Mouse (Mus musculus): ENCODE measurements around the gene Med22. TPM values are rescaled to one million over a fixed set of nuclear protein-coding genes. Genes with fewer than 3 reads are reported as not detected.

Med22 gene
- polyA plus RNA-seq, 1 experiment from 2014 or later, result 34.3 TPM

- H3K27ac ChIP-seq (replicated peaks in 1 of 2; ENCODE audit: control insufficient read depth in 1 of 2, insufficient read depth in 1 of 2, low read depth in 2 of 2, low read length in 2 of 2), result no peak overlapping the region
- 38% methylated on average over 1 of the region's 1 CpGs for WGBS
- H3K4me1 ChIP-seq (ENCODE audit: control insufficient read depth in 2 of 2, insufficient read depth in 2 of 2, low read length in 2 of 2), result peaks cover 6 to 42% of the 10 kb centered on the region in 2 experiments
- H3K36me3 ChIP-seq (ENCODE audit: control insufficient read depth, insufficient read depth, low read length), result peaks cover 66% of the 10 kb centered on the region
- H3K9me3 ChIP-seq (ENCODE audit: control insufficient read depth, low read length), result no peaks in the 10 kb centered on the region
- H3K9ac ChIP-seq (ENCODE audit: low read length), result no peak overlapping the region
- no peaks in the 10 kb centered on the region for H3K27me3 ChIP-seq (ENCODE audit: control insufficient read depth, insufficient read depth, low read length)
- H3K4me2 ChIP-seq (ENCODE audit: low read length), result no peak overlapping the region
- no peak for ATAC-seq (ENCODE audit: insufficient number of reproducible peaks, insufficient read depth, low FRiP score, low read depth)
- H3K4me3 ChIP-seq (ENCODE audit: control insufficient read depth in 1 of 2, insufficient read depth in 1 of 2, low read depth in 1 of 2, low read length in 2 of 2), result no peak overlapping the region
Observed at GRCm38 (mm10) chr2:26930390-26930789, 19.9 kb upstream of the Med22 start.

- Histone ChIP-seq H3K4me1 (ENCODE audit: control insufficient read depth in 2 of 2, insufficient read depth in 2 of 2, low read length in 2 of 2) (peaks cover 6 to 38% of the 10 kb centered on the region in 2 experiments), H3K27ac (replicated peaks in 1 of 2; ENCODE audit: control insufficient read depth in 1 of 2, insufficient read depth in 1 of 2, low read depth in 2 of 2, low read length in 2 of 2) (no peak overlapping the region), H3K4me3 (ENCODE audit: control insufficient read depth in 1 of 2, insufficient read depth in 1 of 2, low read depth in 1 of 2, low read length in 2 of 2) (no peak overlapping the region), H3K27me3 (ENCODE audit: control insufficient read depth, insufficient read depth, low read length) (no peaks in the 10 kb centered on the region), H3K4me2 (ENCODE audit: low read length) (no peak overlapping the region), H3K9me3 (ENCODE audit: control insufficient read depth, low read length) (no peaks in the 10 kb centered on the region), H3K36me3 (ENCODE audit: control insufficient read depth, insufficient read depth, low read length) (peaks cover 90% of the 10 kb centered on the region), H3K9ac (ENCODE audit: low read length) (no peak overlapping the region)
- no peak for ATAC-seq (ENCODE audit: insufficient number of reproducible peaks, insufficient read depth, low FRiP score, low read depth)
- WGBS, result 83% methylated on average over 6 of the region's 6 CpGs
Observed at GRCm38 (mm10) chr2:26927745-26928476, 17.4 kb upstream of the Med22 start.

GRCm38 (mm10) chr2:26921784-26922183, 11.3 kb upstream of the Med22 start:
- Histone ChIP-seq H3K27me3 (ENCODE audit: control insufficient read depth, insufficient read depth, low read length) (no peaks in the 10 kb centered on the region), H3K4me2 (ENCODE audit: low read length) (no peak overlapping the region), H3K9ac (ENCODE audit: low read length) (no peak overlapping the region; the same call in 1 of the 2 replicates), H3K9me3 (ENCODE audit: control insufficient read depth, low read length) (no peaks in the 10 kb centered on the region), H3K4me3 (ENCODE audit: control insufficient read depth in 1 of 2, insufficient read depth in 1 of 2, low read depth in 1 of 2, low read length in 2 of 2) (no peak overlapping the region), H3K4me1 (ENCODE audit: control insufficient read depth in 2 of 2, insufficient read depth in 2 of 2, low read length in 2 of 2) (peaks cover 7 to 27% of the 10 kb centered on the region in 2 experiments), H3K27ac (replicated peaks in 1 of 2; ENCODE audit: control insufficient read depth in 1 of 2, insufficient read depth in 1 of 2, low read depth in 2 of 2, low read length in 2 of 2) (peak overlapping the region in 1 of 2 experiments; percentile 72; a peak in 3 of 4 replicates), H3K36me3 (ENCODE audit: control insufficient read depth, insufficient read depth, low read length) (peaks cover 92% of the 10 kb centered on the region)
- peak; percentile 5; the same call in 1 of the 2 replicates for ATAC-seq (ENCODE audit: insufficient number of reproducible peaks, insufficient read depth, low FRiP score, low read depth)
- WGBS, result 32% methylated on average over 9 of the region's 9 CpGs

GRCm38 (mm10) chr2:26920190-26920855, 9.8 kb upstream of the Med22 start:
- H3K4me3 ChIP-seq (ENCODE audit: control insufficient read depth in 1 of 2, insufficient read depth in 1 of 2, low read depth in 1 of 2, low read length in 2 of 2), result no peak overlapping the region
- 82% methylated on average over 6 of the region's 6 CpGs for WGBS
- no peaks in the 10 kb centered on the region for H3K27me3 ChIP-seq (ENCODE audit: control insufficient read depth, insufficient read depth, low read length)
- no peak overlapping the region for H3K9ac ChIP-seq (ENCODE audit: low read length)
- no peaks in the 10 kb centered on the region for H3K9me3 ChIP-seq (ENCODE audit: control insufficient read depth, low read length)
- ATAC-seq (ENCODE audit: insufficient number of reproducible peaks, insufficient read depth, low FRiP score, low read depth), result no peak
- no peak overlapping the region for H3K27ac ChIP-seq (replicated peaks in 1 of 2; ENCODE audit: control insufficient read depth in 1 of 2, insufficient read depth in 1 of 2, low read depth in 2 of 2, low read length in 2 of 2)
- peaks cover 77% of the 10 kb centered on the region for H3K36me3 ChIP-seq (ENCODE audit: control insufficient read depth, insufficient read depth, low read length)
- peaks cover 12 to 33% of the 10 kb centered on the region in 2 experiments for H3K4me1 ChIP-seq (ENCODE audit: control insufficient read depth in 2 of 2, insufficient read depth in 2 of 2, low read length in 2 of 2)
- H3K4me2 ChIP-seq (ENCODE audit: low read length), result no peak overlapping the region

GRCm38 (mm10) chr2:26919684-26920083, 9.2 kb upstream of the Med22 start:
- Histone ChIP-seq H3K4me3 (ENCODE audit: control insufficient read depth in 1 of 2, insufficient read depth in 1 of 2, low read depth in 1 of 2, low read length in 2 of 2) (no peak overlapping the region), H3K9me3 (ENCODE audit: control insufficient read depth, low read length) (no peaks in the 10 kb centered on the region), H3K27ac (replicated peaks in 1 of 2; ENCODE audit: control insufficient read depth in 1 of 2, insufficient read depth in 1 of 2, low read depth in 2 of 2, low read length in 2 of 2) (no peak overlapping the region), H3K27me3 (ENCODE audit: control insufficient read depth, insufficient read depth, low read length) (no peaks in the 10 kb centered on the region), H3K4me2 (ENCODE audit: low read length) (no peak overlapping the region), H3K4me1 (ENCODE audit: control insufficient read depth in 2 of 2, insufficient read depth in 2 of 2, low read length in 2 of 2) (peaks cover 13 to 37% of the 10 kb centered on the region in 2 experiments), H3K36me3 (ENCODE audit: control insufficient read depth, insufficient read depth, low read length) (peaks cover 73% of the 10 kb centered on the region), H3K9ac (ENCODE audit: low read length) (no peak overlapping the region)
- 90% methylated on average over 3 of the region's 3 CpGs for WGBS
- ATAC-seq (ENCODE audit: insufficient number of reproducible peaks, insufficient read depth, low FRiP score, low read depth), result no peak

- Histone ChIP-seq H3K4me2 (ENCODE audit: low read length) (peak overlapping the region; percentile 98), H3K27ac (replicated peaks in 1 of 2; ENCODE audit: control insufficient read depth in 1 of 2, insufficient read depth in 1 of 2, low read depth in 2 of 2, low read length in 2 of 2) (peak overlapping the region; percentile 62 to 66), H3K9me3 (ENCODE audit: control insufficient read depth, low read length) (no peaks in the 10 kb centered on the region), H3K4me1 (ENCODE audit: control insufficient read depth in 2 of 2, insufficient read depth in 2 of 2, low read length in 2 of 2) (peaks cover 22 to 32% of the 10 kb centered on the region in 2 experiments), H3K36me3 (ENCODE audit: control insufficient read depth, insufficient read depth, low read length) (peaks cover 73% of the 10 kb centered on the region), H3K4me3 (ENCODE audit: control insufficient read depth in 1 of 2, insufficient read depth in 1 of 2, low read depth in 1 of 2, low read length in 2 of 2) (peak overlapping the region; percentile 74 to 77), H3K9ac (ENCODE audit: low read length) (peak overlapping the region; percentile 87), H3K27me3 (ENCODE audit: control insufficient read depth, insufficient read depth, low read length) (no peaks in the 10 kb centered on the region)
- WGBS, result 2% methylated on average over 13 of the region's 13 CpGs
- no peak for ATAC-seq (ENCODE audit: insufficient number of reproducible peaks, insufficient read depth, low FRiP score, low read depth)
Observed at GRCm38 (mm10) chr2:26916738-26917137, 6.3 kb upstream of the Med22 start.

- Histone ChIP-seq H3K36me3 (ENCODE audit: control insufficient read depth, insufficient read depth, low read length) (peaks cover 73% of the 10 kb centered on the region), H3K27ac (replicated peaks in 1 of 2; ENCODE audit: control insufficient read depth in 1 of 2, insufficient read depth in 1 of 2, low read depth in 2 of 2, low read length in 2 of 2) (peak within 1 kb of the TSS; percentile 62 to 66), H3K4me3 (ENCODE audit: control insufficient read depth in 1 of 2, insufficient read depth in 1 of 2, low read depth in 1 of 2, low read length in 2 of 2) (peak within 1 kb of the TSS; percentile 74 to 77), H3K9ac (ENCODE audit: low read length) (peak within 1 kb of the TSS; percentile 87), H3K9me3 (ENCODE audit: control insufficient read depth, low read length) (no peaks in the 10 kb centered on the region), H3K27me3 (ENCODE audit: control insufficient read depth, insufficient read depth, low read length) (no peaks in the 10 kb centered on the region), H3K4me2 (ENCODE audit: low read length) (peak within 1 kb of the TSS; percentile 98), H3K4me1 (ENCODE audit: control insufficient read depth in 2 of 2, insufficient read depth in 2 of 2, low read length in 2 of 2) (peaks cover 24 to 34% of the 10 kb centered on the region in 2 experiments)
- ATAC-seq (ENCODE audit: insufficient number of reproducible peaks, insufficient read depth, low FRiP score, low read depth), result peak; percentile 38
- WGBS, result 3% methylated on average over 46 of the region's 47 CpGs
Observed at GRCm38 (mm10) chr2:26915927-26916728, 5.7 kb upstream of the Med22 start, which contains the start of the genes Surf2 and Surf1. TSS of gene Surf2 (plus strand) at chr2:26916367. TSS of gene Surf1 (minus strand) at chr2:26916530.

Measured in heart, embryonic 14.5 days (tissue).